Mouse (Mus musculus) retina, embryonic 14.5 days (tissue): Measurements from ENCODE around the gene Rcan2.

Source experiments
- DNase-seq: peaks from one replicate; pipeline ENCODE4 v3.0.0-alpha.2; 2015; ENCODE audit warnings: low spot score

Rcan2 gene

GRCm38 (mm10) chr17:44020707-44021220 is 219.6 kb downstream of the Rcan2 start:
- peak; percentile 10 for DNase-seq

- no peak for DNase-seq
Observed at GRCm38 (mm10) chr17:44023842-44024241, 222.7 kb downstream of the Rcan2 start.

- no peak for DNase-seq
Observed at GRCm38 (mm10) chr17:44025011-44025410, 223.9 kb downstream of the Rcan2 start.

DNA sequence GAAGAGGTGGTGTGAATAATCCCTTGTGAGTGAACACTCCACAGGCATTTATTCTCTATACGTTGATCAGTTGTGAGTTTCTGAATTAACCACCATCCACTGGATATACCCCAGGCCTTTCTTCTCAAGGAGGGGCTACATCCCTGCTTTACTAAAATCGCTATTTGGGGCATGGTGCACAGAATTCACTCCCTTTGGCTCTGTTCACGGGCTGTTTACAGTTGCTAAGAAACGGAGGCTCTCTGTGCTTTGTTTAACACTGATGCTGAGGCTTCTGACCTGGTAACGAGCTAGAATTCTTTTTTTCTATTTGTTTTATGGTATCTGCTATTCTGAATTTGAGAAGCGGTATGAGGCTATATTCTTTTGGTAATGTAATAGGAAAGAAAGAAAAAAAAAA is 224.8 kb downstream of the Rcan2 start:
- DNase-seq = peak; percentile 34

GRCm38 (mm10) chr17:44026378-44026777 is 225.2 kb downstream of the Rcan2 start:
- peak; percentile 76 for DNase-seq

DNA sequence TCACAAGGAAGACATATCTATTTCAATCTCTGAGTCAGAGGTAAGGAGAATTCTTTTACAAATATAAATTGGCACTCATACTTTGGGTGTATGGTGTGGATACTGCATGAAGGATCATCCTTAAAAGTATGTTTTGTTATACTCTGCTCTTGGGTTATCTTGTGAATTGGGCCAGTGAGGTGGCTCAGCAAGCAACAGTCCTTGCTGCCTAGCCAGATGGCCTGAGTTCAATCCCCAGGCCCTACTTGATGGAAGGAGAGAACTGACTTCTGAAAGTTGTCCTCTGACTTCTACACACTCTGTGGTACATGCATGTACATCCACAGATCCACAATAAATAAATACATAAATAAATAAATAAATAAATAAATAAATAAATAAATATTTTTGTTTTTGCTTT is 225.6 kb downstream of the Rcan2 start:
- DNase-seq = no peak

GRCm38 (mm10) chr17:44027311-44027710 is 226.2 kb downstream of the Rcan2 start:
- DNase-seq = no peak

- no peak for DNase-seq
Observed at GRCm38 (mm10) chr17:44029616-44030015, 228.5 kb downstream of the Rcan2 start.

DNA sequence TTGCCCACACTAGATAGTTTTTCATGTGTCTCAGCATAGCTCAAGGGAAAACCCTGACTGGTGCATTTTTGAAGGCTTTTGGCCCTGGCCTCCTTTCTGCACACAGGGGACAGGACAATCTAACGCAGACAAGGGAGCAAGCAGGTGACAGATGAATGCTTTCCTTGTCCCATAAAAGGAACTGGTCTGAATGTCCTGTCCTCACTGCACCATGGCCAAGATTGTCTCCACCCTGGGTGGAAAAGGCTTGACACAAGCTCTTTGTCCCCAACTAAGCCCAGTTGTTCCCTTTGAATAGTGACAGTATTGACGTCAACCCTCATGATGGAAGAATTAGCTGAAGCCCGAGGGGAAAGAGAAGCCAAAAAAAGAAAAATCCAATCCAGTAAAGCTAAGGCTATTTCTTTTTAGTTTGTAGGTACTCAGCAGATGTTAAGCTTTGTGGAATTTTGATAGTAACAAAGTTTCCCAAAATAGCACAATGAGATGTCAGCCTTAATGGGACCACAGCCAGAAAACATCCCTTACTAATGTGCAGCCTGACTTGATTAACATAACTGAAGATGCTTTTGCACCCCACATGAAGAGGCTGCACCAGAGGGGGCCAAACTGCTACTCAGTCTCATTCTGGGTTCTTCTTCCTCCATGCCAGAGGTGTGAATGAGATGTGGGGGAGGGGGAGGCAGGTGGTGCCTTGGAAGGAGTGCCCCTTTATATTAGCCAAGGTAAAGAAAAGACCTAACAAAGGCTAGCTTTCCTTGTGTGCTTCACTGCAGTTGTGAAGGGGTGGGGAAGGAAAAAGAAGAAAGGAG is 229.8 kb downstream of the Rcan2 start:
- no peak for DNase-seq

GRCm38 (mm10) chr17:44035005-44035404 is 233.9 kb downstream of the Rcan2 start:
- no peak for DNase-seq

DNA sequence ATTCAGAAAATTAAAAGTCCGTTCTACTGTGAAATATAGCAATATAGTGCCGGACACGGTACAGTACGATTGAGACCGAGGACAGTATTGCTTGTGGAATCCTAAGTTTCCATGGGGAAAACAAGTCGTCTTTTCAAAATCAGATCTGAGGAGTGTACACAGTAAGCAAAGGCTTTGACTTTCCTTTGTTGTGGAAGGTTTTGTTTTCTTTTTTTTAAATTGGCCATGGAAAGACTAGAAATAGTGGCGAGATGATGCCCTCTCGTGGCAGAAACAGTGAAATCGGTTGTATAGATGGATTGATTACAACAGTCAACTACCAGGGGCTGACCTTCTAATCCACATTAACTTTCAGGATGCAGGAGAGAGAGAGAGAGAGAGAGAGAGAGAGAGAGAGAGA is 237.5 kb downstream of the Rcan2 start:
- peak; percentile 75 for DNase-seq

GRCm38 (mm10) chr17:44040449-44040848 is 239.3 kb downstream of the Rcan2 start:
- DNase-seq = no peak

GRCm38 (mm10) chr17:44042301-44042700 is 241.2 kb downstream of the Rcan2 start:
- no peak for DNase-seq

- no peak for DNase-seq
Observed at GRCm38 (mm10) chr17:44042861-44043260, 241.7 kb downstream of the Rcan2 start.

- DNase-seq = no peak
Observed at GRCm38 (mm10) chr17:44053427-44053826, 252.3 kb downstream of the Rcan2 start.

DNA sequence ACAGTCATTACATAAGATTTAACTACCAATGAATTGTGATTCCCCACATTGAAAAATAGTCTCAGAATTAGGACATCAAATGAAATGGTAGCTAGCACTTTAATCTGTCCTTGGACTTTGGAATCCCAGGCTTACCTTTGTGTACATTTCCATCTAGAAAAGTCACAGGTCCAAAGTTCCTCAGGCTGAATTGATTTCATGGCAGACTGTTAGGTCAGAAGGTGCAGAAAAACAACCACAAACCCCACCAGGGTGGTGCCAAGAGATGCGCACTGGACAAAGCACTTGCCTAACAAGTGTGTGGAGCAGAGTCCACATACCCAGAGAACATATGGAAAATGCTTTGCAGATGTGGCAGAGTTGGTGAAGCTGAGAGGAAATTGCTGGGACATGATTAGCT is 256.0 kb downstream of the Rcan2 start:
- DNase-seq = no peak

- DNase-seq = no peak
Observed at GRCm38 (mm10) chr17:44058145-44058544, 257.0 kb downstream of the Rcan2 start.

- no peak for DNase-seq
Observed at GRCm38 (mm10) chr17:44060781-44061180, 259.6 kb downstream of the Rcan2 start.

GRCm38 (mm10) chr17:44061289-44061890 is 260.2 kb downstream of the Rcan2 start:
- no peak for DNase-seq

- no peak for DNase-seq
Observed at GRCm38 (mm10) chr17:44068876-44069275, 267.7 kb downstream of the Rcan2 start.

GRCm38 (mm10) chr17:44071680-44072079 is 270.5 kb downstream of the Rcan2 start:
- DNase-seq = no peak

GRCm38 (mm10) chr17:44075601-44076000 is 274.4 kb downstream of the Rcan2 start:
- no peak for DNase-seq

DNA sequence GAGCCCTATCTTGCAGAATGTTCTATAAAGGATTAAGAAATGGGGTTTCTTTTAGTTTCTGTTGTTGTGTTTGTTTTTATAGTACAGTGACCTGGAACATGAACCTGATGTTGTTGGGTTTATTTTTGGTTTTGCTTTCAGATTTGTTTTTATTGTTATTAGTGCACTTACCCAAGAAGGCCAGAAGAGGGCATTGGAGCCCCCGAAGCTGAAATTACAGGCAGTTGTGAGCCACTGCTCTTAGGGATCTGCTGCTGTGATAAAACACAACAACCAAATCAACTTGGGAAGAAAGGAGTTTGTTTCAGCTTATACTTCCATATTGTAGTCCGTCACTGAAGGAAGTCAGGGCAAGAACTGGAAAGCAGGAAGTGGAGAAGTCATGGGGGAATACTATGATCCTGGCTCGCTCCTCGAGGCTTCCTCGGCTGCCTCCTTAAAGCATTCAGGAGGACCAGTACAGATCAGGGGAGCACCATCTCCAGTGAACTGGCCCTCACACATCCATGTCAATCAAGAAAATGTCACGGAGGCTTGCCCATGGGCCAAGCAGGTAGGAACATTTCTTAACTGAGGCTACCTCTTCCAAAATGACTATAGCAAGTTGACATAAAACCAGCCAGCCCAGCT is 275.0 kb downstream of the Rcan2 start:
- DNase-seq = peak; percentile 68
